Mouse (Mus musculus) kidney, adult 2 months (tissue): ENCODE measurements around the gene Ppp6r3.

ENCODE experiments used
- CTCF ChIP-seq: fragments of 200-500 bp; conservative IDR thresholded peaks from 2 replicates; pipeline ENCODE4 v1.5.1; 2011; ENCODE audit warnings: low read depth, mild to moderate bottlenecking, control low read depth, low read length, moderate library complexity, mixed read lengths; ENCODE audit not compliant: insufficient read depth, insufficient read length
- POLR2A ChIP-seq: fragments of 200-500 bp; IDR thresholded peaks from one replicate; pipeline ENCODE4 v1.6.1; 2011; ENCODE audit warnings: low read depth, low read length, control low read depth

- TF ChIP-seq CTCF (no peak), POLR2A (no peak)
Observed at GRCm38 (mm10) chr19:3577265-3577910, 1.8 kb upstream of the Ppp6r3 start.
